Mouse (Mus musculus) cerebellum, postnatal 14 days (tissue): ENCODE results near the gene Ecel1.

Experiments
- DNase-seq, 2 experiments: peaks; one replicate each; pipeline ENCODE4 v3.0.0; 2021; ENCODE audit warnings: mixed read lengths in 2 of 2

Gene Ecel1

GRCm38 (mm10) chr1:87098358-87098975, 57.9 kb downstream of the Ecel1 start:
- peak; percentile 67 to 74 for DNase-seq
